Mouse (Mus musculus): ENCODE results near the gene Exoc3l2.

- TF ChIP-seq POLR2A (IDR thresholded peaks at IDR 0.05; ENCODE audit: control insufficient read depth, extremely low read depth, insufficient read depth, low read length, poor library complexity), result peak; percentile 31; the same call in 1 of the 2 replicates
- TF ChIP-seq CTCF (IDR thresholded peaks at IDR 0.05; ENCODE audit: borderline replicate concordance, control insufficient read depth, extremely low read depth, insufficient read depth, low read length, poor library complexity), result 0 out of 2 replicates have a peak, but pooled peaks have one; percentile 8
These were observed 45.2 kb downstream of the Exoc3l2 start, which contains the start of the genes Bloc1s3 and Trappc6a for GRCm38 (mm10) chr7:19508150-19508923.

All from thymus, adult 2 months (tissue).